Mouse (Mus musculus): ENCODE results near the gene Paqr8.

Paqr8 gene

GRCm38 (mm10) chr1:20973389-20973788 lies 83.0 kb downstream of the Paqr8 start:
- DNase-seq (ENCODE audit: low spot score in 2 of 2), result no peak

- no peak for DNase-seq (ENCODE audit: low spot score in 2 of 2)
Measured at GRCm38 (mm10) chr1:20974341-20975135, 84.1 kb downstream of the Paqr8 start.

GRCm38 (mm10) chr1:20980553-20980952 lies 90.1 kb downstream of the Paqr8 start:
- no peak for DNase-seq (ENCODE audit: low spot score in 2 of 2)

- DNase-seq (ENCODE audit: low spot score in 2 of 2), result no peak
Measured at GRCm38 (mm10) chr1:20981764-20982163, 91.4 kb downstream of the Paqr8 start.

GRCm38 (mm10) chr1:20984103-20984502 lies 93.7 kb downstream of the Paqr8 start:
- DNase-seq (ENCODE audit: low spot score in 2 of 2), result no peak

- DNase-seq (ENCODE audit: low spot score in 2 of 2), result no peak
Measured at GRCm38 (mm10) chr1:20984582-20984981, 94.2 kb downstream of the Paqr8 start.

- no peak for DNase-seq (ENCODE audit: low spot score in 2 of 2)
Measured at GRCm38 (mm10) chr1:20986378-20987056, 96.1 kb downstream of the Paqr8 start.

All from urinary bladder, postnatal 36 days (tissue).